Mouse (Mus musculus) liver, embryonic 14.5 days (tissue): Measurements from ENCODE around the gene Dlg1. TPM values are rescaled to one million over a fixed set of nuclear protein-coding genes. Genes with fewer than 3 reads are reported as not detected.

ENCODE experiments used
- ATAC-seq: fragments of 200-750 bp; cut with Nextera tagmentation; 2 replicates; pipeline ENCODE4 v1.8.0; 2017; ENCODE audit warnings: moderate number of reproducible peaks, mild to moderate bottlenecking, moderate library complexity; ENCODE audit not compliant: insufficient read depth
- DNase-seq, 3 experiments: peaks; one replicate each; pipeline ENCODE4 v3.0.0-alpha.2; 2012 to 2013; ENCODE audit warnings: low read depth in 3 of 3, low spot score in 3 of 3
- H3K27ac ChIP-seq: fragments of 300-500 bp; sonication (generic); 2 replicates; pipeline ENCODE4 v1.5.1; 2014; ENCODE audit warnings: moderate library complexity, mild to moderate bottlenecking, control low read depth, inconsistent platforms
- H3K27me3 ChIP-seq: fragments of 300-500 bp; sonication (generic); 2 replicates; pipeline ENCODE4 v1.6.1; 2014; ENCODE audit warnings: mild to moderate bottlenecking, low read length, moderate library complexity; ENCODE audit not compliant: control insufficient read depth, insufficient read depth
- H3K36me3 ChIP-seq: fragments of 300-500 bp; sonication (generic); replicated peaks from 2 replicates; pipeline ENCODE4 v1.6.1; 2014; ENCODE audit warnings: low read depth; ENCODE audit not compliant: control insufficient read depth, insufficient read depth
- H3K4me1 ChIP-seq, 2 experiments: fragments of 200-500 bp in 1 of 2; fragments of 300-500 bp in 1 of 2; sonication (generic) in 1 of 2; replicated peaks; 2 replicates each; pipeline ENCODE4 v1.6.1; 2012 to 2014; ENCODE audit warnings: antibody characterized with exemption in 1 of 2, inconsistent platforms in 1 of 2, low read length in 1 of 2; ENCODE audit not compliant: control insufficient read depth in 2 of 2, insufficient read depth in 2 of 2
- H3K4me2 ChIP-seq: fragments of 300-500 bp; sonication (generic); 2 replicates; pipeline ENCODE4 v1.6.1; 2014; ENCODE audit warnings: low read depth, mild to moderate bottlenecking, control low read depth, moderate library complexity
- H3K4me3 ChIP-seq, 2 experiments: fragments of 200-500 bp in 1 of 2; fragments of 300-500 bp in 1 of 2; sonication (generic) in 1 of 2; 2 replicates each; pipeline ENCODE4 v1.5.1; 2012 to 2014; ENCODE audit warnings: low read depth in 2 of 2, low read length in 2 of 2, mild to moderate bottlenecking in 2 of 2, control low read depth in 1 of 2, inconsistent platforms in 1 of 2, moderate library complexity in 1 of 2; ENCODE audit not compliant: insufficient read depth in 1 of 2
- H3K9ac ChIP-seq: fragments of 300-500 bp; sonication (generic); replicated peaks from 2 replicates; pipeline ENCODE4 v1.6.1; 2014; ENCODE audit warnings: mild to moderate bottlenecking, control low read depth, moderate library complexity
- H3K9me3 ChIP-seq: fragments of 300-500 bp; sonication (generic); 2 replicates; pipeline ENCODE4 v1.6.1; 2016; ENCODE audit warnings: low read length, mixed read lengths; ENCODE audit not compliant: control insufficient read depth
- CTCF ChIP-seq: IDR thresholded peaks from 2 replicates; pipeline ENCODE4 v1.5.1; 2016; ENCODE audit warnings: antibody characterized with exemption, low read depth, control low read depth
- EP300 ChIP-seq: IDR thresholded peaks from 2 replicates; pipeline ENCODE4 v1.6.1; 2016; ENCODE audit warnings: antibody characterized with exemption, low read depth
- WGBS: fragments of 180-500 bp; shearing (Covaris S2); extraction: QIAGEN DNeasy Blood & Tissue Kit; methylation state at CpG from one replicate; pipeline ENCODE4 v1.1.7; 2014; ENCODE audit not compliant: insufficient replicate concordance; 5-methylcytosine and 5-hydroxymethylcytosine counted together
- polyA plus RNA-seq, 2 experiments: library from polyadenylated mRNA; depleted of rRNA in 1 of 2; stranded (reverse) in 1 of 2; unstranded in 1 of 2; fragments of >200 nt; fragmentation: Nextera tagmentation in 1 of 2; extraction: Ambion mirVana in 1 of 2; gene quantifications; 2 replicates each; pipeline versions ENCODE4 v1.2.1 to v1.2.3; 2012 to 2014

Gene Dlg1
- polyA plus RNA-seq, 2 experiments, result 7.3 to 12.9 TPM

- Histone ChIP-seq H3K9ac (no peak overlapping the region), H3K27ac (no peak overlapping the region), H3K4me3 (no peak overlapping the region), H3K4me2 (no peak overlapping the region), H3K27me3 (no peaks in the 10 kb centered on the region), H3K4me1 (no peaks in the 10 kb centered on the region), H3K9me3 (no peaks in the 10 kb centered on the region), H3K36me3 (no peaks in the 10 kb centered on the region)
- no peak for DNase-seq
- 69% methylated on average over 4 of the region's 4 CpGs for WGBS
- ATAC-seq, result no peak
- TF ChIP-seq EP300 (no peak), CTCF (no peak)
Observed at GRCm38 (mm10) chr16:31641776-31642175, 21.5 kb upstream of the Dlg1 start.

- Histone ChIP-seq H3K9ac (no peak overlapping the region), H3K4me3 (no peak overlapping the region), H3K36me3 (no peaks in the 10 kb centered on the region), H3K4me1 (no peaks in the 10 kb centered on the region), H3K4me2 (no peak overlapping the region), H3K9me3 (no peaks in the 10 kb centered on the region), H3K27me3 (no peaks in the 10 kb centered on the region), H3K27ac (no peak overlapping the region)
- ATAC-seq (no peak), DNase-seq (no peak)
- 56% methylated on average over 7 of the region's 7 CpGs for WGBS
- TF ChIP-seq CTCF (no peak), EP300 (no peak)
Observed at GRCm38 (mm10) chr16:31647221-31647620, 16.0 kb upstream of the Dlg1 start.

GRCm38 (mm10) chr16:31650788-31651187 lies 12.5 kb upstream of the Dlg1 start:
- no peak for DNase-seq
- Histone ChIP-seq H3K36me3 (no peaks in the 10 kb centered on the region), H3K4me2 (no peak overlapping the region)

GRCm38 (mm10) chr16:31651541-31651940 lies 11.7 kb upstream of the Dlg1 start:
- WGBS, result 63% methylated on average over 3 of the region's 3 CpGs
- Histone ChIP-seq H3K27ac (no peak overlapping the region), H3K9me3 (no peaks in the 10 kb centered on the region), H3K36me3 (no peaks in the 10 kb centered on the region), H3K4me1 (no peaks in the 10 kb centered on the region), H3K9ac (no peak overlapping the region), H3K4me2 (no peak overlapping the region), H3K27me3 (no peaks in the 10 kb centered on the region; the same call in 1 of the 2 replicates), H3K4me3 (no peak overlapping the region)
- no peak for DNase-seq
- TF ChIP-seq EP300, result no peak
- TF ChIP-seq CTCF, result no peak
- no peak for ATAC-seq

More at GRCm38 (mm10) chr16:31650788-31651187, 12.5 kb upstream of the Dlg1 start:
- H3K4me3 ChIP-seq, result no peak overlapping the region
- H3K9ac ChIP-seq, result no peak overlapping the region
- H3K9me3 ChIP-seq, result no peaks in the 10 kb centered on the region
- no peaks in the 10 kb centered on the region; the same call in 1 of the 2 replicates for H3K27me3 ChIP-seq
- H3K4me1 ChIP-seq, result no peaks in the 10 kb centered on the region
- no peak overlapping the region for H3K27ac ChIP-seq
- ATAC-seq, result no peak
- no peak for TF ChIP-seq CTCF
- 37% methylated on average over 6 of the region's 6 CpGs for WGBS

- no peak overlapping the region for H3K27ac ChIP-seq
Observed at GRCm38 (mm10) chr16:31652115-31652843, 11.0 kb upstream of the Dlg1 start.

More at GRCm38 (mm10) chr16:31652115-31652843, 11.0 kb upstream of the Dlg1 start:
- no peak overlapping the region for H3K9ac ChIP-seq
- no peaks in the 10 kb centered on the region for H3K36me3 ChIP-seq
- no peak for TF ChIP-seq EP300
- TF ChIP-seq CTCF, result no peak
- H3K27me3 ChIP-seq, result no peaks in the 10 kb centered on the region; the same call in 1 of the 2 replicates
- no peak overlapping the region for H3K4me3 ChIP-seq
- H3K9me3 ChIP-seq, result no peaks in the 10 kb centered on the region
- ATAC-seq (no peak), DNase-seq (no peak)
- H3K4me2 ChIP-seq, result no peak overlapping the region
- 62% methylated on average over 9 of the region's 9 CpGs for WGBS
- H3K4me1 ChIP-seq, result no peaks in the 10 kb centered on the region
